Mouse (Mus musculus) right cerebral cortex, postnatal 14 days (tissue): ENCODE measurements around the gene Gm37240.

Source experiments
- DNase-seq: peaks from one replicate; pipeline ENCODE4 v3.0.0; 2022

Gm37240 gene

DNA sequence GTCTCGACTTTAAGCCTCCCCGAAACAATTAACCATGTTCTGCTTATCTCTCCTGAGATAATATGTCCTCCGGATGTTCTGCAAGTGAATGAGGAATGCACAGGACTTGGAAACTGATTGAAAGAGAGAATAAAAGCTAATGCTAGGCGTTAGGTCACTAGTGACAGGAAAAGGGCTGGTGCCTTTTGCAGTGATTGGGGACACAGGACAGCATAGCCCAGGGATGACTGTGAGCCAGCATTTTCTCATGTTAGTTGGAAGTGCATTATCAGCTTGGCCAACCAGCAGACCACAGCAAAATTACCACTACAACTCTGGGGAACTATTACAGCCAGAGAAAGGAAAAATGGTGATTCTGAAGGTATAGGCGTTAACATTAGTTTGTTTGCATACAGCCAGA, 1163.3 kb downstream of the Gm37240 start:
- no peak for DNase-seq

DNA sequence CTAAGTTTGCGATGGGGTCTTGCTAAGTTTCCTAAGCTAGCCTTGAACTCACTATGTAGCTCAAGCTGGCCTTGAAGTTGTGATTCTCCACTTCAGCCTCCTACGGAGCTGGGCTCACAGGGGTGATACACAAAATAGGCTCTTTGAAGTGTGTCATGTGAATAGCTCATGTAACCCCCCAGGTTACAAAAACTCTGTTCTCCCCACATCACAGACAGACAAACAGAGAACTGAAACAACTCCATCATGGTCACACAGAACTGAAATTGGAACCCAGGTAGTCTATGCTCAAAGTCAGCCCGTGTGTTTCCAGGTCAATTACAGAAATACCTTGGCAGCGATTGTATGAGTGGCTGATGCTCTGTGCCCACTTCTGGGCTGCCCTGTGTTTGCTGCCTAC, 1164.6 kb downstream of the Gm37240 start:
- DNase-seq: no peak

DNA sequence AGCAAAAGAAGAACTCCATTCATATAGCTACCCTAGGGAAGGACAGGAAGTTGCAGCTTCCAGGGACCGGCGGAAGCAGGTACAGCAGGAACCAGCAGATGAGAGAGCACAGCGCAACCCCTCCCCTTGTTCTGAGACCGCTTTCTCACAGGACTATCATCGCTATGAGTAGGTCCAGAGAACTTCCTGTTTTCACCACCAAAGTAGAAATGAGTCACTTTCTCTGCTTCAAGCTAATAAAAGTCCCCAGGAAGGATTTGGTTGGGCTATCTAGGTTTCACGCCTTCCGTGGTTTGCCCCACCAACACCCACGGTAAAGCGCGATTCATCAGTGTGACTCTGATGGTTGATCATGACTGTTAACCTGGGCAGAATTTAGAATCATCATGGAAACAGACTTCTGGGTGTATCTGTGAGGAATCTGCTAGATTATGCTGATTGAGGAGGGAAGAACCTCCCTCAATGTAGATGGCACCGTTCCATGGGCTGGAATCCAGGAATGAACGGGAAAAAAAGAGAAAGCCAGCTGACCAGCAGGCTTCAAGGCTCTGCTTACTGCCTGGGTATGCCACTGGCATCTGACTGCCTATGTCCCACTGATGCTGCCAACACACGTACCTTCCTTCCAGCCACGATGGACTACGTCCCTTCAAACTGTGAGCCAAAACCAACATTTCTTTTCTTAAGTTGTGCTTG, 1172.1 kb downstream of the Gm37240 start:
- DNase-seq: no peak

DNA sequence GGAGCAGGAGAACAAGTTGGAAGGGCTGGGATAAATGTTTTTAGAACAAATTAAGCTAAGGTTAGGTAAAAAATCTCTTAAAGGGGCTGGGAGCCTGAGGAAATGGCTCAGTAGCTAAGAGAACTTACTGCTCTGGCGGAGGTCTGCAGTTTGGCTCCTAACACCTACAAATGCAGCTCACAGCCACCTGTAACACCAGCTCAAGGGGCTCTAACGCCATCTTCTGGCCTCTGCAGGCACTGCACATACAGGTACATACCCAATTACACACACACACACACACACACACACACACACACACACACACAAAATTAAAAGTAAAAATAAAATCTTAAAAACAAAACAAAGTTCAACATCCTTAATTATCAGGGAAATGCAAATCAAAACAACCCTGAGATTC, 1174.4 kb downstream of the Gm37240 start:
- no peak for DNase-seq

DNA sequence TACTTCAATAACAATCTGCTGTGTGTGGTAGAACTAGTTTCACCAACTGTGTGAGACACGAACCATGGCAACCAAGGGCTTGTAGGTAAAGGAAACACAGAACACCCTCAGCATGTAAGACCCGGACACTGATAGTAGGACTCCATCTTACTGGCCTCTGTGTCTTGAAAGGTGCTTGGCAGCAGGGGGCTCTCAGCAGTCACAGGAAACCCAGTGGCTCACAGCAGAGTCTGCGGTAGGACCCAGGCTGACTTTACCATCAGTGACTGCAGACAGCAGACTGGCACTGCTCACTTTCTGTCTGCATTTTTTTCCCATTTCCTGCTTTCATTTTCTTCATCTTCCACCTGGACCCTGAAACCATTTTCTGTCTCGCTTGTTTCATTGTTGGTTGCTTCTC, 1176.6 kb downstream of the Gm37240 start:
- DNase-seq: no peak

DNA sequence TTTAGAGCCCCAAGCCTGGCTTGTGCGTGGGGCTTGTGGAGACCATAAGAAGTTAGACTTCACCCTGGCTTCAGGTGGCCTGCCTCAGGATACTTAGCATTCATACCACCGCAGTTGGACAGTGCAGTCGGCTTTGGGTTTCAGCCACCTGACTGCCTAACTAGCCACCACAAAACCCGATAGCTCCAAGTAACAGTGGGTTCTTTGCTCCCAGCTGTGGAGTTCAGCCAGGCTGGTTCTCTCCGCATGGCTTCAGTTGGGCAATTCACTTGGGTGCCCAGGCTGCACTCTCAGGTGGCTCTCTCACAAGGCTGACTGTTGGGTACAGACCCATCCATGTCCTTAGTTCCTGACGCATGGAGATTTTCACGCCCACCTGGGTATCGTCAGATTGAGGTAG, 1177.4 kb downstream of the Gm37240 start:
- DNase-seq: no peak

DNA sequence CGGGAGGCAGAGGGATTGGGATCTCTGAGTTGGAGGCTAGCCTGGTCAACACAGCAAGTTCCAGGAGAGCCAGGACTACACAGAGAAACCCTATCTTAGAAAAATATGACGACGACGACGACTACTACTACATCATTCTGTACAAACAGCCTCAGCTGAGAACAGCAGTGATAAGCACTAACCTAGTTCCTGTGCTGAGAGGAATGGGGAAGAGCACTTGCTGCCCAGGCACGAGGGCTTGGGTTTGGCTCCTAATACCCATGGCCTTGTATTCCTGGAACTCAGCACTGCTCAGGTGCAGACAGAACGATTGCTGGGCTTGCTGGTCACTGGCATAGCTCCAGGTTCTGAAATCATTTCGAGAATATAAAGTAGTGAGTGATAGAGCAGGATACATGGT, 1178.2 kb downstream of the Gm37240 start:
- DNase-seq: no peak

DNA sequence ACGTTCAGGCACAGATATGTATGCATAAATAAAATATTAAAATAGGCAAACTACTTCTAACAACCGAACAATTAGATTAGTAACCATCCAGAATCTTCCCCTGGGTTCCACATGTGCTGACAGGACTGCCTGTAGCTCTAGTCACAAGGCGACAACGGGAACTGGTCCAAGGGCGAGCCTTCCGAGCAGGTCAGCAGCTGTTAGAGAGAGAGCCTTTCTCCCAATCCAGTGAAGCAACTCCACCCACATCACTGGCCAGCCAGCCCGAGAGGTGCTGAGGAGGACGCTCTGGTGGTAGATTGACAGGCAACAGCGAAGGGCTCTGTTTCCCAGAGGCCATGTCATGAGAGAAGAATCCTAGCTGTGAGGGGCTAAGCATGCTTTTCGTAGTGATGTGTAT, 1178.8 kb downstream of the Gm37240 start:
- DNase-seq: no peak

DNA sequence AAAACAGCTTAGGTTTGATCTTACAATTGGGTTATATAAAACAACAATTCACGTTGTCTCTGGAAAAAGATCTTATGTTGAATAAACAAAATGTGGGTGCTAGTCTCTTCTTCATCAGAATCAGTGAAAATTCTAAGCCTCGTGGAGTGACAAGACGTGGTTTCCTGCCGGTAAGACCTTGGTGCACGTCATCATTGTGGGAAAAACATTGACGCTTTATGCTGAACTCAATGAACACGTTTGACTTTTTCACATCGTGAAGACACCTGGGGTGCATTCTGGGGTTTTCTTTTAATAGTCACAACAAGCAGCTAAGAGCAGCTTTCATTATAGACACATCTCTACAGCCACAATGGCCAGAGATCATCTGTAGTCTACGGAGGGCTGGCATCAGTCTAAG, 1182.1 kb downstream of the Gm37240 start:
- no peak for DNase-seq

DNA sequence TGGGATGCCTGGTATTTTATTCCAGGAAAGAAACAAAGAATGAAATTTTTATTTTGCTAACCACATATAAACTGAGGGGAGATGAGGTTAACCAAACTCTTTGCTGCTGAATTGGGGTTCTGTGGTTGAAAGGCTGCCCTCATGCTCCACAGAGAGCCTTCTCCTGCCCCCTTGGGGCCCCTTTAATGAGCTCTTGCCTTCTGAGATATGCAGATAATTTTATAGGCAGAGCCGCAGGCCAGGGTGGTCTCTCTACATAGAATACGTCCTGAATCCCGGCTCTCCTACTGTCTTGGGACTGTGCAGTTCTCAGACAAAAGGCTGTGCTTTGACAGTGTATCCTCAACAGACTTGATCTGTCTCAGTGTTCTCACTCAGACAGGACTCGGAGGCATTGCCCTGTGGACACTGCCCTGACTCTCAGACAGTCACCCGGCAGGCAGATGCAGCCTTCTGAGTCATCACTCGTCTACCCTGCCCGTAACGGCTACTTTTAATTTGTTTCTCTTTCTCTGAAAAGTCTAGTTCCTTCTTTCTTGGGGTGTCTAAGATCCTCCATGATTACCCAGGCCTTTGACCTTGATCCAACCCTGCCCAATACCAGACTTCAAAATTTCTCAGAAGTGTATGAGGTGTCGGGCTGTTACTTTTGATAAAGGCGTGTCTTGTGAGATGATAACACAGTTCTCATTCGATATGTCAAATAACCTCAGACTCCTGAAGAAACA, 1184.1 kb downstream of the Gm37240 start:
- DNase-seq: no peak

DNA sequence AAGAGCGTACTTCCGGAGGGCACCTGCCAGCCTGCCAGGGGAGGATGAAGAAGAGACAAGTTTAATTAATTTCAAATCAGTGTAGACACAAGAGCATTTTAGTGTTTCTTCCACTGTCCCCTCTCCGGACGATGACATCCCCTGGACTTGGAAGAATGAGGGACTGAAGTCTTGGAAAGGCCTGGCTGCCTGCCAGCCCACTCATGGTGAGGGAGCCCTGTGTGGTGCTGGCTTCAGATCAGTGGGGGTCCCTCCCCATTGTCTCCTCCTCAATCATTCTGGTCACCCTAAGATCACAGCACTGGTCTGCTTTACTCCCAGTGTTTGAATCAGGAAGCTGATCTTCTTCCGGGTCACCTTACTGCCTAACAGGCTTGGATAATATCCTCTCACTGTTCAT, 1185.4 kb downstream of the Gm37240 start:
- DNase-seq: no peak

DNA sequence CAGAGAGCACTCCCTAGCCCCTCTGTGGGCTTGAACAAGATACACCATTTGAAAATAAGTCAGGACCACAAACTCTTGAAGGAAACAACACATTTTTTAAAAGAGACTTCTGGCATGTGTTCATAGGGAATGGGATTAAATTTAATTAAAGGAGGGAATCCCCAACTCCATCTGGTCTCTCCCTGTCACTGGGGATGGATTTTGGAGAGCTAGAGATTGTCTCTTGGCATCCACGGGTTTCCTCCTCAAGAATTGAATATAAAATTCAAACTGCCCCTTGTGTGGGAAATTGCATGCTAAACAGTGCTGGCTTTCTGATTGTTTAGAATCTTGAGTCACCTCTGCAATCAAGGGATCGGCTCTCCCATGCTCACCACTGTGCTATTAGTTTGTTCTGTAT, 1185.8 kb downstream of the Gm37240 start:
- no peak for DNase-seq

DNA sequence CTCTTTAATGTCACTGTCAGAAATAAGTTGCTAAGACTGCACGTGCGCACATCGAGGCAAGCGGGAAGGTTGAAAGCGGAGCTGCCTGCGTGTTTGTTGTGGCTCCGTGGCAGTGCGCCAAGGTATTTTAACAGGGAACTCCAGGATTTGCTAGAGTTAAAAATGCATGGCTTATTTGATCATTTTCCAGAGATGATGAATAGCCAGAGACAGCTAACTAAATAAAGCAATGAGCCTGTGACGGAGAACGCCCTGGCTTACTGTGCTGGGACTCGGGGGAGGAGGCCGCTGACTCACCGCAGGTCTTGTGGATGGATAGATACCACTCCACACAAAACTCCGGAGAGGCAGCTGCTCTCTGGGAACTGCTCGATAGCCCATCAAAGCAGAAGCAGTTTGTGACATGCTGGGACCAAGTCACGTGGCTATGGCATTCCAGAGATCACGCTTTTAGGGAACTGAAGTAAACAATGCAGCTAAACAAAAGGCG, 1190.8 kb downstream of the Gm37240 start:
- DNase-seq: peak; percentile 40

DNA sequence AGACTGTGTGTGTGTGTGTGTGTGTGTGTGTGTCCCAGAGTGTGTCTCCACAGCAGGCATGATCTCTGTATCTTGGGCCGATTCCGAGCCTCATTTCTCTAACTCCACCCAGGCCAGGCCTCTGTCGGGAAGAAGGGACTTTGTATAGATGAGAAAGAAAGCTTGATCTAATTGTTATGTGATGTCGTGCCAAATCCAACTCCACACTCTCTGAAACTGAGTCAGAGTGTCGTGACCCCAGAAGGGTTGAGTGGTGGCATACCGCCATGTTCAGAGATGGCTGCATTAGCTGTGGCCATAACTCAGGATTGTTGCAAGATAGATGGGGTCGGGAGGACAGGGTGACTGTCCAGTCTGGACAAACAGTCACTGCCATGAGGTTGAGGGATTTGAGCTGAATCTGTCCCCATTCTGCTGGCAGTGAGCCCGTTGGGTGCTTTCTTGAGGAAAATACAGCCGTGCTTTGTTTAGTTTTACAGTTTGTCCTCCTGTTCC, 1191.4 kb downstream of the Gm37240 start:
- DNase-seq: peak; percentile 20

DNA sequence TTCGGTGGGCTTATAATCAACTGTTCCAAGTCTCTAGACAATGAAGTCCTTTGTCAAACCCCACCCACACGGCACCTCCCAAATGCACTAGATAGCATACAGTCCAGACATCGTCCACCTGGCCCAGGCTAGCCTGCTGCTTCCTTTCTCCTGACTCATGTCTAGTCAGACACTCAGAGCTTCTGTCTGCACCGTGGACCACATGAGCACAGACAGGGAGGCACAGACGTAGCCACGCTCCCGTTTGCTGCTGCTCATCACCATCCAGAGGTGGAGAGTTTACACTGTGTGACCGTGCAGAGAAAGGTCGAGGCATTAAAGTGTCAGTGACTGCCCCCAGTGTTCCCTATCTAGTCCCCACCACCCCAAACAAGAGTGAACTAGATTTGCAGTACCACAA, 1191.9 kb downstream of the Gm37240 start:
- DNase-seq: no peak

DNA sequence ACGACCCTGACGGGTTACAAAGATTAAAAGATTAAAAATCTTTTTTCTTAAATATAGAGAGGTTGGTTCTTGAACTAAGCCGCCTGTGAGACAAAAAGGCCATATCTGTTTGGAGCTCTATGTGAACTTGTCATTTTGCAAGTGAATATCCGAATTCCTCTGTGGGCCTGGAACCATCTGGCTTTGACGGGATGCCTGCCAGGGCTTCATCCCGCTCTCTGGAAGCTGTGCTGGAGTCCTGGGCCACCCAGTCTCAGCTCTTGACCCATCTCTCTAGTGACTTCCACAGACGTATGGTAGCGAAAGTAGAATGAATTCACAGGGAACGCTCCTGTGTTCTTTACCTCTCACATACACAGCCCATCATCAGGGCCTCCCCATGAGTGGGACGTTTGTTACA, 1193.4 kb downstream of the Gm37240 start:
- DNase-seq: no peak

DNA sequence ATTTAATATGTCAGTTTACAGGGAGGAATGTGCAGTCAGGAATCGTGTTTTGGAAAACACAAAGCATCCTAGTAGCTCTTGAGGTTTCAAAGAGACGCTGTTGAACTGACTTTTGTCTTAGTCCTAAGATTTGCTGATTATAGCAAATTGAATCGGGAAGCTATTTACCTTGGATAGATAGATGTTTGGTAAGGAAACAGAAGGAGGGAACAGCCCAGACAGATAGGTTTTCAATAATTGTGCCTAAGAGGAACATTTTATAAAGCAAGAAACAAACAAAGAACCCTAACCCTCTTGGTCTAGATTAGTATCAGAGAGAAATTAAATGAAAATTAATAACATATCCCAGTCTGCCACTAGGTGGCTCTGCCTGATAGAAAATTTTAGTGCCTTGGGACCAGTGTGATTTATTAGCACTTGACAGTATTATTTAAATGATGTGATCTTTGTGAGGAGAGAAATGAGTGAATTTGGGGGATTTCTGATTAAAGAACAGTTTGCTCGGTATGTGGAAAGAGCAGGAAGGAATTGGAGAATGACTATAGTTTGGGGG, 1194.6 kb downstream of the Gm37240 start:
- DNase-seq: no peak

DNA sequence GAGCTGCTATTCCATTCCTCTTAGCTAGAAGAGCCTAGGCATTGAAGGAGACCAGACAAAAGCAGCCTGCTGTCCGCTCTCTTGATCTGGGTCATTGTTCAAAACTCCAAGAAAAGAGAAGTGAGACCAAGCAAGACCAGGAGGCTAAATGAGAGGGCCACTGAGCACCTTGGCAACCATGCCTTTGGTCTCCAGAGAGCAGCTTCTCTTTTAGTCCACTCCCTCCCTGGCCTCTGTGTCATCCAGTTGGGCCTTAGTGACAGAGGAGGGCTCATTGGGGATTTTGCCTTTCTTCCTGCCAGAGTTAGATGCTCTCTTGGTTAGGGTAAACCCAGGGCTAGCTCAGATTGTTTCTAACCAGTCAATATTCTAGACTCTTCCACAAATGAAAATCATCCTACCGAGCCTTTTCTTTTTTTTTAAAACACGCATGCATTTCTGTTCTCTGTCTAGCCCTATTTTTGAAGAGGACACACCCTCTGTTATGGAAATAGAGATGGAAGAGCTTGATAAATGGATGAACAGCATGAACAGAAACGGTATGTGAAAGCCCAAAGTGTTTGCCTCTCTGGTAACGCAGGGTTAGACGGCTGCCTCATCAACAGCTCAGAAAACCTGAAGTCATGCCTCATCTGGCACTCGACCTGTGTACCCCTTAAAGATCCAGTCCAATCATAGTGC, 1197.1 kb downstream of the Gm37240 start:
- DNase-seq: no peak

DNA sequence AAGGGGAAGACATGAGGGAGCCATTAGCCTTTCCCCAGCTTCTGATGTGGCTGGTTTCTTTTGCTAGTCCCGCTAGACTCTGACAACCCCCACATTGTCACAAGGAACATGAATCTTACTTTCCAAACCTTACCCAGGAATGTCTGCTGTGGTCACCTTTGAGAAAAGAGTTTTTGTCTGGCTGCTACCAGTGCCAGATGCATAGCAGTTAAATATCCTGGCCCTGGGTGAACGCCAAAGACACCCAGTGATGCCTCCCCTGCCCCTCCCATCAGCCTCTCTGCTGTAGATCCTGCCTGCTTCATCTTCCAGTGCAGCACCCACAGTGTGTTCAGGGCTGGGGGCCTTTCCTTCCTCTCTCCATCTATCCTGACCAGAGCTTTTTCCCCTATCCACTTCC, 1197.7 kb downstream of the Gm37240 start:
- DNase-seq: no peak

DNA sequence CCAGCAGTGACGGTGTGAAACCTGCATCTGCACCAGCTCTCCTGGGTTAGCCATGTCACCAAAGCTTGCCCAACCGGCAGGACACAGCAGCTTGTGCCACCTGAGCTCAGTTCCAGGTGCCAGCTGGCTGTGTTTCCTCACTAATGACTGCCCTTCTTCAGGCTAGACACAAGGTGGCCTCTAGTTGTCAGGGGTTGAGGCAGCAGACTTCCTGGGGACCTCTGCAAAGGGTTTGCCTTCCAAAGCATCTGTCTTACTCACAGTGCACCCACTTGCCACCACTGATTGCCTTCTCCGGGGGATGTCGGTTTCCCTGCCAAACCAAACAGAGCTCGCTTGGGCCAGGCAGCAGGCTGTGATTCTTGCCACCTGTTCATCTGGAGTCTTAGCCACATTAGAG, 1199.1 kb downstream of the Gm37240 start:
- DNase-seq: no peak

DNA sequence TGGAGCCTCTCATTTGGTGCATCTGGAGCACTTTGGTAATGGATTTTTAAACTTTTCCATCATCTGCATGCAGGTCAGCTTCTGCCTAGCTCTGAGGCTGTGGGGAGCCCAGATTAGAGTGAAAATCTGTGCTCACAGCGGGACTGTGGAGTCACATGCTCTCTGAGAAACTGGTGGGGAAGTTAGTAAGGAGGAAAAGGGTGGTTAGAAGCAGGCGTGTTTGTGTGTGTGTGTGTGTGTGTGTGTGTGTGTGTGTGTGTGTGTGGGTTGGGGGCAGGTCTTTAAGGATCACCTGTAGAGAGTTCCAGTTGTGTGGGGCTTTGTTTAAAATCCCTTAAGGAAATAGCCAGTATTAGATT, 1199.9 kb downstream of the Gm37240 start:
- DNase-seq: no peak

DNA sequence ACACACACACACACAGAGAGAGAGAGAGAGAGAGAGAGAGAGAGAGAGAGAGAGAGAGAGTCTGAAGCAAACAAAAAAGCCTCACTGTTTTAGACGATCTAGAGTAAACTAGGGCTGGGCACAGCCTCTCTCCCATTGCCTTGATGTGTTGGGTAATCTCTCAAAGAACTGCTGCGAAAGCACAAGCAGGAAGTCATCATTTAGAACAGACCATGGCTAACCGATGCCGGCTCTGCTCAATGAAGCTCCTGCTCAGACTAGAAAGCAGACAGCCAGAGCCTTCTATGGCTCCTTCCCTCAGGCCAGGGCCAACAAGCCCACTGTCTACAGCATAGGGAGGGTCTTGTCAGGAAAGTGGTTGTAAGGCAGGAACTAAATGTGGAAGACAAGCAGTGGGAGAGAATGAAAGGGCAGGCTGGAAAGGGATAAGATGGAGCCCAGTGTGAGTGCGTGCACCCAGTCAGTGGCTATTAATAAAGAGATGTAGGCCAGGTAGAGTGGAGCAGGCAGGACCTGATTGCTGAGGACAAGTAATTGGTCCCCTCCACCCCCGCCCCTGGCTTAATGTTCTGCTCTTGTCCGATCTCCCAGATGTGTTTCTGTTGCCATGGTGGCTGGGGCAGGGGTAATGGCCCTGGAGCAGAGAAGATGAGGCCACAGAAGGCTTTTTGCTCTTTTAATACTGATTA, 1200.4 kb downstream of the Gm37240 start:
- DNase-seq: no peak

DNA sequence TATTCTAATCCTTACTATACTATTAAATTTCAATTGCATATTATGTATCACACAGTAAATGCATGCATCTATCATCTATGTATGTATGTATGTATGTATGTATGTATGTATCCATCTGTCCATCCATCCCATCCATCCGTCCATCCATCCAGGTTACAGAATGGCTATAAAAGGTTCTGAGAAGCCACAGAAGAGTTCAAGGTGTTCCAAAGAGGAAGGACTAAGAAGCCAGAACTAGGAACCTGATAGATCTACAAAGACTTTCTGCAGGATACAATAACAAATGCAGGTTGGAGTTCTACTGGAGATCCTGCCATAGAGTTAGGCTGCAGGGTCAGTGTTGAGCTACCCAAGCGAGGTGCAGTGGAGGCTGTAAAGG, 1201.0 kb downstream of the Gm37240 start:
- no peak for DNase-seq
